Mouse (Mus musculus): ENCODE results near the gene Nudcd2. TPM values are rescaled to one million over a fixed set of nuclear protein-coding genes. Genes with fewer than 3 reads are reported as not detected.
"Not testable (repeated sequence)": the region's sequence is repeated elsewhere in the genome, so short reads cannot be mapped to it uniquely, and the experiment has no call there.

Nudcd2 gene
- polyA plus RNA-seq, 1 experiment, result 20.0 TPM

DNA sequence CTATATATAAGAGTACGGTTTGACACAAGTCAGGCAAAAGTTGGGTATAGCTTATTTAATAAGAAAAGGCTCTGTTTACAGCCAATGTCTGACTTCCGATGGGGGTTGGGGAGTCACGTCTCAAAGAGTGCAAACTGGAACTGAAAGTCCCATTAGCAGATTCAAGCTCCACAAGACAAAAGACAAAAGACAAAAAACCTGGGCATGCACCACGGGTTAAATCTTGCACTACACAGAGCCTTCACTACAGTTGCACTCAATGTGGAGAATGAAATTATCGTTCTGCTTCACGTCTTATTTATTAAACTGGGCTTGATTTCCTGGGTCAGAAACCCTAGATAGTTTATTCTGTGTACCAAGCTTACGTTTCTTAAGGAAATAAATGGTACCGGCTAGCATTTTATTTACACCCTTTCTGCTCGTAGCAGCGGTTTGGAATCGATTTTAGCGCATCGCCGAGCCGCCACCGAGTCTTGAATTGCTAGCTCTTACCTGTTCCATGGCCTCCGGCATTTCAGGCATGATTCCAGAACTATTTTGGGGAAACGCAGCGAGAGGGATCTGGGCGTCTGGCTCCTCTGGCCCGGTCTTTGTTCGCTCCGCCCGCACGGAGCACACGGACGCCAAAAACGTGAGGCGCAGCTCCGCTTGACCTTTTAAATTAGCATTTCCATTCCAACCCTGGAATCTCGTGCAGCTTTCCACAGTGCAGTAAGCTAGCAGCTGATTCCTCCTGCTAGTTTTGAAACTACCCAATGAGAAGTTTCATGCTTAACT lies 39.0 kb upstream of the Nudcd2 start:
- TF ChIP-seq CTCF (IDR thresholded peaks at IDR 0.05; ENCODE audit: borderline replicate concordance, control insufficient read depth, extremely low read depth, insufficient read depth, low read length, poor library complexity), result no peak
- TF ChIP-seq POLR2A (IDR thresholded peaks at IDR 0.05; ENCODE audit: control insufficient read depth, extremely low read depth, insufficient read depth, low read length, poor library complexity), result 0 out of 2 replicates have a peak, but pooled peaks have one; percentile 26
- Histone ChIP-seq H3K4me3 (ENCODE audit: control insufficient read depth, insufficient read depth, low read length) (peak overlapping the region; percentile 66), H3K36me3 (ENCODE audit: control insufficient read depth, insufficient read depth, low read length) (no peaks in the 10 kb centered on the region), H3K27me3 (ENCODE audit: control insufficient read depth, insufficient read depth, low read length) (no peaks in the 10 kb centered on the region), H3K27ac (ENCODE audit: control insufficient read depth, insufficient read depth, low read length) (peak overlapping the region; percentile 79), H3K4me1 (replicated peaks; ENCODE audit: control insufficient read depth, insufficient read depth, low read length) (peaks cover 10% of the 10 kb centered on the region)
- WGBS, result under 1% methylated on average over 31 of the region's 31 CpGs
- peak; percentile 71 for DNase-seq

DNA sequence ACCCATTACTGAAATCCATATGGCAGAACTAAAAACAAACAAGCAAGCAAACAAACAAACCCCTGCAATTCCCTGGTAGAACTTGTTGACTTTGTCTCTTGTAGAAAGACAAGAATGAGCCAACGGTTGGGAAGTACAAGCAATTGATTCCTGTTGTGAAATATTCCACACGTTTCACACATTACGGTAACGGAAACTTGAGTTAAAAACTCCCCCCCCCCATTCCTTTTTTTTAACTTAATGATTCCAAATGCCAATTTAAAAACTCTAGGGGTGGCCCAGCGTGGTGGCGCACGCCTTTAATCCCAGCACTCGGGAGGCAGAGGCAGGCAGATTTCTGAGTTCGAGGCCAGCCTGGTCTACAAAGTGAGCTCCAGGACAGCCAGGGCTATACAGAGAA lies 38.4 kb upstream of the Nudcd2 start, which contains the start of gene Mat2b:
TSS of gene Mat2b (minus strand) at position 101 of the 400 bp plus-strand sequence.
- 90% methylated on average over 9 of the region's 9 CpGs for WGBS
- Histone ChIP-seq H3K27ac (ENCODE audit: control insufficient read depth, insufficient read depth, low read length) (peak within 1 kb of the TSS; percentile 79), H3K4me1 (replicated peaks; ENCODE audit: control insufficient read depth, insufficient read depth, low read length) (peaks cover 10% of the 10 kb centered on the region), H3K27me3 (ENCODE audit: control insufficient read depth, insufficient read depth, low read length) (no peaks in the 10 kb centered on the region), H3K36me3 (ENCODE audit: control insufficient read depth, insufficient read depth, low read length) (no peaks in the 10 kb centered on the region), H3K4me3 (ENCODE audit: control insufficient read depth, insufficient read depth, low read length) (peak within 1 kb of the TSS; percentile 66)
- TF ChIP-seq CTCF (IDR thresholded peaks at IDR 0.05; ENCODE audit: borderline replicate concordance, control insufficient read depth, extremely low read depth, insufficient read depth, low read length, poor library complexity), result no peak
- TF ChIP-seq POLR2A (IDR thresholded peaks at IDR 0.05; ENCODE audit: control insufficient read depth, extremely low read depth, insufficient read depth, low read length, poor library complexity), result no peak
- DNase-seq, result no peak

DNA sequence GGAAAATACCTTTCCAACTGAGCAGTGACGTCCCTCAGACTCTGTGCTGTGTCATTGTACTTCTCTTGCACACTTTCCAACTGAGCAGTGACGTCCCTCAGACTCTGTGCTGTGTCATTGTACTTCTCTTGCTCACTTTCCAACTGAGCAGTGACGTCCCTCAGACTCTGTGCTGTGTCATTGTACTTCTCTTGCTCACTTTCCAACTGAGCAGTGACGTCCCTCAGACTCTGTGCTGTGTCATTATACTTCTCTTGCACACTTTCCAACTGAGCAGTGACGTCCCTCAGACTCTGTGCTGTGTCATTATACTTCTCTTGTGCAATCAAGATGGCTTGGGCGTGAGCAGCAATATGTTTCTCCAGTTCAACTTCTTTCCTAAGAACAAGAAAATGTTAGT lies 23.6 kb upstream of the Nudcd2 start:
- H3K27me3 ChIP-seq (ENCODE audit: control insufficient read depth, insufficient read depth, low read length); DNase-seq; H3K27ac ChIP-seq (ENCODE audit: control insufficient read depth, insufficient read depth, low read length); H3K4me3 ChIP-seq (ENCODE audit: control insufficient read depth, insufficient read depth, low read length); H3K4me1 ChIP-seq (replicated peaks; ENCODE audit: control insufficient read depth, insufficient read depth, low read length): not testable (repeated sequence)
- peaks cover 64% of the 10 kb centered on the region for H3K36me3 ChIP-seq (ENCODE audit: control insufficient read depth, insufficient read depth, low read length)
- 96% methylated on average over 6 of the region's 6 CpGs for WGBS

DNA sequence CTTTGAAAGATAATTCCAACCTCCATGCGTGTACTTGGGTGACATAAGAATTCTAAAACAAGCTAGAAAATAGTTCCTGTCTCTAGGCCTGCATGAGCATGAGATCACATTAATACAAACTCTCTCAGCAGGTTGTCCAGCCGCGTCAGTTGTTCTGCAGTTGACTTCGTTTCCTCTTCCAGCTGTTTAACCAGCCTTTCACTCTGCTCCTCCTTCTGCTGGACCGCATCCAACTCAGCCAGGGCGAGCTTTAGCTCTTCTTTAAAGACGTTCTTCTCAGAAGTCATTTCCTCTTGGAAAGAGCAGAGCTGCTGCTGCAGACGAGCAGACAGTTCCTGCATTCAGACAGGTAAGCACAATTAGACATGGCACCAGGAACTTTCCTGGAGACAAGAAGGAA lies 19.6 kb upstream of the Nudcd2 start:
- H3K4me1 ChIP-seq (replicated peaks; ENCODE audit: control insufficient read depth, insufficient read depth, low read length), result no peaks in the 10 kb centered on the region
- H3K27me3 ChIP-seq (ENCODE audit: control insufficient read depth, insufficient read depth, low read length), result no peaks in the 10 kb centered on the region
- no peak for TF ChIP-seq CTCF (IDR thresholded peaks at IDR 0.05; ENCODE audit: borderline replicate concordance, control insufficient read depth, extremely low read depth, insufficient read depth, low read length, poor library complexity)
- no peak for TF ChIP-seq POLR2A (IDR thresholded peaks at IDR 0.05; ENCODE audit: control insufficient read depth, extremely low read depth, insufficient read depth, low read length, poor library complexity)
- no peak overlapping the region for H3K27ac ChIP-seq (ENCODE audit: control insufficient read depth, insufficient read depth, low read length)
- no peak for DNase-seq
- 61% methylated on average over 8 of the region's 8 CpGs for WGBS
- no peak overlapping the region for H3K4me3 ChIP-seq (ENCODE audit: control insufficient read depth, insufficient read depth, low read length)
- H3K36me3 ChIP-seq (ENCODE audit: control insufficient read depth, insufficient read depth, low read length), result peaks cover 61% of the 10 kb centered on the region

GRCm38 (mm10) chr11:40715524-40715923 lies 17.9 kb upstream of the Nudcd2 start:
- Histone ChIP-seq H3K27me3 (ENCODE audit: control insufficient read depth, insufficient read depth, low read length) (no peaks in the 10 kb centered on the region), H3K36me3 (ENCODE audit: control insufficient read depth, insufficient read depth, low read length) (peaks cover 66% of the 10 kb centered on the region), H3K4me1 (replicated peaks; ENCODE audit: control insufficient read depth, insufficient read depth, low read length) (no peaks in the 10 kb centered on the region), H3K4me3 (ENCODE audit: control insufficient read depth, insufficient read depth, low read length) (no peak overlapping the region), H3K27ac (ENCODE audit: control insufficient read depth, insufficient read depth, low read length) (no peak overlapping the region)
- 95% methylated on average over 5 of the region's 5 CpGs for WGBS
- no peak for DNase-seq
- no peak for TF ChIP-seq CTCF (IDR thresholded peaks at IDR 0.05; ENCODE audit: borderline replicate concordance, control insufficient read depth, extremely low read depth, insufficient read depth, low read length, poor library complexity)
- TF ChIP-seq POLR2A (IDR thresholded peaks at IDR 0.05; ENCODE audit: control insufficient read depth, extremely low read depth, insufficient read depth, low read length, poor library complexity), result no peak

DNA sequence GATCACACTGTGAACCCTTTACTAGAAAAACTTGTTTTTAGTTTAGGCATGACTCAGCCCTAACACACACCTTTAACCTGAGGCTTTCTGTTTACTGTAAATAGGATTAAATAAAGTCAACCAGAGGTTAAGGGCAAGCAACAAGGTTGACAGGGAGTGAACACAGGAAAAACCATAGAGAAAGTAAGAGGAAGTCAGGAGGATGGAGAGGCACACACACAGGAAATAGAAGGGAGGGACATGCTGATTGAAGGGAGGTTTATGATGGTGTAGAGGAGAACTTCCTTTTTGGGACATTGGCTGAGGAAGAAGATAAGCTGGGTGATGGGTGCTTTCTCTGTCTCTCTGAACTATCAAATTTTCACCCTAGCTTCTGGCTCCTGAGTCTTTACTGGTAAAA lies 15.1 kb upstream of the Nudcd2 start:
- no peaks in the 10 kb centered on the region for H3K4me1 ChIP-seq (replicated peaks; ENCODE audit: control insufficient read depth, insufficient read depth, low read length)
- H3K27me3 ChIP-seq (ENCODE audit: control insufficient read depth, insufficient read depth, low read length), result no peaks in the 10 kb centered on the region
- H3K27ac ChIP-seq (ENCODE audit: control insufficient read depth, insufficient read depth, low read length), result no peak overlapping the region
- DNase-seq, result no peak
- H3K4me3 ChIP-seq (ENCODE audit: control insufficient read depth, insufficient read depth, low read length), result no peak overlapping the region
- H3K36me3 ChIP-seq (ENCODE audit: control insufficient read depth, insufficient read depth, low read length), result peaks cover 71% of the 10 kb centered on the region
- TF ChIP-seq CTCF (IDR thresholded peaks at IDR 0.05; ENCODE audit: borderline replicate concordance, control insufficient read depth, extremely low read depth, insufficient read depth, low read length, poor library complexity), result no peak
- no peak for TF ChIP-seq POLR2A (IDR thresholded peaks at IDR 0.05; ENCODE audit: control insufficient read depth, extremely low read depth, insufficient read depth, low read length, poor library complexity)

DNA sequence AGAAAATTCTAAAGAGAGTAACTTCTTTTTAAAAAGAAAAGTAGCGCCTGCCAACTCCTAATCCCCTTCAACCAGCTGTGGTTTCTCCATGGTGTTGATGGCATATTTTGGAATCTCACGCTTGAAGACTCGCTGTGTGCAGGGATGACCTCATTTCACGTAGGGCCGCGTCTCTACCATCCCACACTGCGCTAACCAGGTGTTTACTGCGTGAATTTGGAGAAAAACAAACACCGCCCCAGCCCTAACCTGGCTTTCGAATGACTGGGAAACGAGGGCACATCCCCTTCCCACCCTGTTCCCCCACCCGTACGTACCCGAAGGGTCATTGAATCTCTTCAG lies 499 bp upstream of the Nudcd2 start:
- TF ChIP-seq CTCF (IDR thresholded peaks at IDR 0.05; ENCODE audit: borderline replicate concordance, control insufficient read depth, extremely low read depth, insufficient read depth, low read length, poor library complexity) (no peak), POLR2A (IDR thresholded peaks at IDR 0.05; ENCODE audit: control insufficient read depth, extremely low read depth, insufficient read depth, low read length, poor library complexity) (no peak)
- peaks cover 17% of the 10 kb centered on the region for H3K36me3 ChIP-seq (ENCODE audit: control insufficient read depth, insufficient read depth, low read length)
- WGBS, result under 1% methylated on average over 14 of the region's 14 CpGs
- peaks cover 3% of the 10 kb centered on the region for H3K4me1 ChIP-seq (replicated peaks; ENCODE audit: control insufficient read depth, insufficient read depth, low read length)
- H3K27me3 ChIP-seq (ENCODE audit: control insufficient read depth, insufficient read depth, low read length), result no peaks in the 10 kb centered on the region
- peak overlapping the region; percentile 45 for H3K4me3 ChIP-seq (ENCODE audit: control insufficient read depth, insufficient read depth, low read length)
- H3K27ac ChIP-seq (ENCODE audit: control insufficient read depth, insufficient read depth, low read length), result no peak overlapping the region
- no peak for DNase-seq
